Mouse (Mus musculus): ENCODE results near the gene Slc25a10.

The Slc25a10 gene

GRCm38 (mm10) chr11:120539285-120540014, 47.8 kb downstream of the Slc25a10 start:
- DNase-seq (ENCODE audit: low spot score): peak; percentile 72

- no peak for DNase-seq (ENCODE audit: low spot score)
Observed at GRCm38 (mm10) chr11:120541907-120542306, 50.3 kb downstream of the Slc25a10 start.

GRCm38 (mm10) chr11:120542376-120542775, 50.7 kb downstream of the Slc25a10 start:
- no peak for DNase-seq (ENCODE audit: low spot score)

GRCm38 (mm10) chr11:120545964-120546363, 54.3 kb downstream of the Slc25a10 start:
- no peak for DNase-seq (ENCODE audit: low spot score)

GRCm38 (mm10) chr11:120547469-120547868, 55.8 kb downstream of the Slc25a10 start:
- no peak for DNase-seq (ENCODE audit: low spot score)

GRCm38 (mm10) chr11:120548214-120548613, 56.6 kb downstream of the Slc25a10 start:
- no peak for DNase-seq (ENCODE audit: low spot score)

- no peak for DNase-seq (ENCODE audit: low spot score)
Observed at GRCm38 (mm10) chr11:120548786-120549167, 57.1 kb downstream of the Slc25a10 start.
